Mouse (Mus musculus) hindbrain, postnatal 0 days (tissue): Measurements from ENCODE around the gene Olfr282. TPM values are rescaled to one million over a fixed set of nuclear protein-coding genes. Genes with fewer than 3 reads are reported as not detected.
"Not testable (repeated sequence)": the region's sequence is repeated elsewhere in the genome, so short reads cannot be mapped to it uniquely, and the experiment has no call there.

Source experiments
- ATAC-seq: fragments of 200-750 bp; cut with Nextera tagmentation; 2 replicates; pipeline ENCODE4 v1.8.0; 2017; ENCODE audit warnings: mild to moderate bottlenecking, moderate TSS enrichment, moderate library complexity
- DNase-seq: peaks from one replicate; pipeline ENCODE4 v3.0.0-alpha.2; 2015; ENCODE audit warnings: low spot score
- H3K27ac ChIP-seq: fragments of 300-500 bp; sonication (generic); 2 replicates; pipeline ENCODE4 v1.5.1; 2014; ENCODE audit warnings: mild to moderate bottlenecking
- H3K27me3 ChIP-seq: fragments of 300-500 bp; sonication (generic); 2 replicates; pipeline ENCODE4 v1.6.1; 2014; ENCODE audit warnings: low read length, mixed read lengths; ENCODE audit not compliant: insufficient read depth
- H3K36me3 ChIP-seq: fragments of 300-500 bp; sonication (generic); 2 replicates; pipeline ENCODE4 v1.6.1; 2014; ENCODE audit warnings: low read length, mixed read lengths; ENCODE audit not compliant: insufficient read depth
- H3K4me1 ChIP-seq: fragments of 300-500 bp; sonication (generic); 2 replicates; pipeline ENCODE4 v1.6.1; 2014; ENCODE audit warnings: antibody characterized with exemption, low read length, mixed read lengths; ENCODE audit not compliant: insufficient read depth
- H3K4me2 ChIP-seq: fragments of 300-500 bp; sonication (generic); 2 replicates; pipeline ENCODE4 v1.6.1; 2014; ENCODE audit warnings: low read depth, mild to moderate bottlenecking, low read length, moderate library complexity, mixed read lengths
- H3K4me3 ChIP-seq: fragments of 300-500 bp; sonication (generic); 2 replicates; pipeline ENCODE4 v1.5.1; 2014; ENCODE audit warnings: low read length
- H3K9ac ChIP-seq: fragments of 300-500 bp; sonication (generic); replicated peaks from 2 replicates; pipeline ENCODE4 v1.6.1; 2014; ENCODE audit warnings: mild to moderate bottlenecking, low read length, moderate library complexity, mixed read lengths
- H3K9me3 ChIP-seq: fragments of 300-500 bp; sonication (generic); 2 replicates; pipeline ENCODE4 v1.6.1; 2016; ENCODE audit warnings: low read length, mixed read lengths
- CTCF ChIP-seq: IDR thresholded peaks from 2 replicates; pipeline ENCODE4 v1.5.1; 2016; ENCODE audit warnings: antibody characterized with exemption, control low read depth, low read depth
- WGBS: fragments of 180-500 bp; shearing (Covaris S2); extraction: QIAGEN DNeasy Blood & Tissue Kit; methylation state at CpG from one replicate; pipeline ENCODE4 v1.1.7; 2014; 5-methylcytosine and 5-hydroxymethylcytosine counted together
- polyA plus RNA-seq: library from polyadenylated mRNA; unstranded; fragments of >200 nt; fragmentation: Nextera tagmentation; extraction: Ambion mirVana; gene quantifications from 2 replicates; pipeline ENCODE4 v1.2.1, GENCODE M21; 2015
- total RNA-seq: library from RNA; depleted of rRNA; stranded (reverse); fragments of >200 nt; gene quantifications from 2 replicates; pipeline ENCODE4 v1.2.3, GENCODE M21; 2014; rRNA removed

Olfr282 gene
- total RNA-seq (not detected in 2 replicates), polyA plus RNA-seq (not detected in 2 replicates)

GRCm38 (mm10) chr15:98430925-98431324, at the start of gene Olfr282:
Gene Olfr282 (plus strand): TSS chr15:98431225.
- DNase-seq, H3K9me3 ChIP-seq, H3K27ac ChIP-seq, H3K9ac ChIP-seq, ATAC-seq, H3K4me2 ChIP-seq, H3K4me1 ChIP-seq, H3K4me3 ChIP-seq, H3K27me3 ChIP-seq, H3K36me3 ChIP-seq: not testable (repeated sequence)
- WGBS, result 80% methylated on average over 5 of the region's 5 CpGs

- Histone ChIP-seq H3K27me3 (no peaks in the 10 kb centered on the region), H3K9ac (no peak overlapping the region), H3K36me3 (no peaks in the 10 kb centered on the region), H3K9me3 (no peaks in the 10 kb centered on the region), H3K4me2 (no peak overlapping the region), H3K4me1 (no peaks in the 10 kb centered on the region), H3K4me3 (no peak overlapping the region), H3K27ac (no peak overlapping the region)
- ATAC-seq, result no peak
- no peak for TF ChIP-seq CTCF
- no peak for DNase-seq
- 85% methylated on average over 2 of the region's 2 CpGs for WGBS
Observed at GRCm38 (mm10) chr15:98387621-98388020, 43.4 kb upstream of the Olfr282 start.

DNA sequence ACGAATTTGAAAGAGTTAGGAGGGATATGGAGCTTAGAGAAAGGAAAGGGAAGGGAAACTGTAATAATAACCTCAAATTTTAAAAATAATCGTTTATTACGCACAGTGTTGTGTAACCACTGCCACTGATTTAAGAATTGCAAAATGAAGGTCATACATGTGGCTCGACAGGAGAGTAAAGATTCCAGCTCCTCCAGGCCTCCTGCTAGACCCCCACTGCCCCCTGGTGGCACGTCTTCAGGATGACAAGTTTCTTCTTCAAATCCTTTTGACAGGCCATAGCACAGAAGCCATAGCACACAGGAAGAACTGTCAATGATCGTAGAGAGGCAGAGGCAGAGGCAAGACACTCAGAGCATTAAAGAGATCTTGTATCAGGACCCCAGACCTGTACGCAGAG, 41.2 kb upstream of the Olfr282 start:
- H3K27me3 ChIP-seq, result no peaks in the 10 kb centered on the region
- no peak overlapping the region for H3K27ac ChIP-seq
- H3K4me1 ChIP-seq, result no peaks in the 10 kb centered on the region
- H3K36me3 ChIP-seq, result no peaks in the 10 kb centered on the region
- peak; percentile 96 for TF ChIP-seq CTCF
- H3K4me3 ChIP-seq, result no peak overlapping the region
- H3K9ac ChIP-seq, result no peak overlapping the region
- ATAC-seq (peak; percentile 49; the same call in 1 of the 2 replicates), DNase-seq (peak; percentile 86)
- no peaks in the 10 kb centered on the region for H3K9me3 ChIP-seq
- H3K4me2 ChIP-seq, result no peak overlapping the region
- 30% methylated on average over 7 of the region's 7 CpGs for WGBS

DNA sequence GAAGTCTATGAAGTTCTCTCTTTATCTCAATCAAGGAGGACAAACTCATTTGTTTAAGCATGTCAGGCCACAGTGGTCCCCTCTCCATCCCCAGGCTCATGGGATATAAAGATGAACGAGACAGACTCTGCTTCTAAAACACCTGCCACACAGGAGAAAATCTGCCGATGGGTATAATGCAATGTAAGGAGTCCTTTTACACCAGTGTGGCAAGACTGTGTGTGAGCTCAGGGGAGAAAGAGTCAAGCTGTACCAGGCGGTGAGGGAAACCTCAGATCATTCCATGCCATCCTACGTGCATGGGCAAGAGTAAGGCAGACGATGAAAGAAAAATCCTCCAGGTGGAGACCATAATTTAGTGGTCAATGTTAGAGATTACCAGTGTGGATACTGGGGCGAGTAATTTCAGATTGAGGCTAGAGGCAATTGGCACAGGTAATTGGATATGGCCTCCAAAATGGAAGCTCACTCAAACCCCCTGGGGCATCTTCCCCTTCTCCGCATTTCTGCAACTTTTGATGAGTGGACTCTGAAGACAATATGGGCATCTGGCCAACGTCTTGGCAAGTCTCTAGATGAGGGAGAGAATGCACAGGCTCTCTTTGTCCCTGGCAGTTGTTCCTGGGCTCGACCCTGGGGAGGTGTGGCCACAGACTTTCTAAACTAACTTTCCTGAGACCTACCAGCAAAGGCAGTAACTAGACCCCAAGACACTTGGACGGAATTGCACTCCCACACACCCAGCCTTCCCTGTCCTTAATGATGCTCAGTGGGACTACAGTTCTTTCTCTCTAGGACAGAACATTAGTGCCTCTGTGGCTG, 39.7 kb upstream of the Olfr282 start:
- H3K4me3 ChIP-seq, result no peak overlapping the region
- no peak for TF ChIP-seq CTCF
- no peaks in the 10 kb centered on the region for H3K36me3 ChIP-seq

DNA sequence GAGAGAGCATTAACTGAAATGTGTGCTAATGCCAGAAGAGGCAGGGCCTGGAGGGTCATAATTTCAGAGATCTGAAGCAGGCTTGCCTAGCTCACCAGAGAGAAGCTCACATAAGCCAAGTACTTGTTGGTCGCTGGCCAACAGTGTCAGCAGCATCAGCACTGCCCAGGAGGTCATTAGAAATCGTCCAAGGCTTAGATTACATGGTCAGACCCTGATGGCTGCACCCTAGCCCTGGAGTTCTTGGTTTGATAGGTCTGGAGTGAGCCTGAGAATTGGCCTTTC, 39.2 kb upstream of the Olfr282 start:
- ATAC-seq, result no peak
- no peak for DNase-seq
- no peaks in the 10 kb centered on the region for H3K9me3 ChIP-seq

More for the DNA sequence above, 39.7 kb upstream of the Olfr282 start:
- no peak overlapping the region for H3K9ac ChIP-seq
- H3K4me1 ChIP-seq, result no peaks in the 10 kb centered on the region
- no peaks in the 10 kb centered on the region for H3K27me3 ChIP-seq
- H3K9me3 ChIP-seq, result no peaks in the 10 kb centered on the region
- no peak overlapping the region for H3K27ac ChIP-seq
- WGBS, result 69% methylated on average over 10 of the region's 10 CpGs
- DNase-seq (no peak), ATAC-seq (no peak)
- no peak overlapping the region for H3K4me2 ChIP-seq

GRCm38 (mm10) chr15:98397136-98397535, 33.9 kb upstream of the Olfr282 start:
- Histone ChIP-seq H3K4me3 (no peak overlapping the region), H3K4me2 (no peak overlapping the region), H3K9ac (no peak overlapping the region), H3K27ac (no peak overlapping the region), H3K4me1 (no peaks in the 10 kb centered on the region), H3K27me3 (no peaks in the 10 kb centered on the region), H3K36me3 (no peaks in the 10 kb centered on the region), H3K9me3 (no peaks in the 10 kb centered on the region)
- ATAC-seq, result no peak
- TF ChIP-seq CTCF, result no peak
- 83% methylated on average over 1 of the region's 1 CpGs for WGBS
- DNase-seq, result no peak

More for the DNA sequence above, 39.2 kb upstream of the Olfr282 start:
- Histone ChIP-seq H3K36me3 (no peaks in the 10 kb centered on the region), H3K4me2 (no peak overlapping the region), H3K4me3 (no peak overlapping the region), H3K27me3 (no peaks in the 10 kb centered on the region), H3K9ac (no peak overlapping the region), H3K4me1 (no peaks in the 10 kb centered on the region), H3K27ac (no peak overlapping the region)
- 28% methylated on average over 2 of the region's 2 CpGs for WGBS
- TF ChIP-seq CTCF, result no peak

DNA sequence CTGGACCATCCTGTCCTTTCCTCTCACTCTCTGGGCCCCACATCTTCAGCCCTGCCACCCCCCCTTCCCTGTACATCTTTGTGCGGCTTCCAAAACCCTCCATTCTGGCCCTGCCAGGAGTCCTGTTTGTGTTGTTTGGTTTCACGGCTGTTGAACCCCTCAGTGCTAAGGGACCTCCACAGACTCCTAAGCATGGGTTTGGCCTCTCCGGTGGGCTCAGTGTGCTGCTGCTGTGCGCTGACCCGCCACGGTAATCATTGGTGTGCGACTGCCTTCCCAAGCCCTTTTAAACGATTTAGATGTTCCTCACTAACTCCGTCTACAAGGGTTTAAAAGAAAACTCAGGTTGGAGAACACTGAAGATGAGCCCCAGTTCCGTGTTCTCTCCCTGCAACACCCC, 28.7 kb upstream of the Olfr282 start:
- ATAC-seq (no peak), DNase-seq (no peak)
- TF ChIP-seq CTCF, result no peak
- H3K4me1 ChIP-seq, result no peaks in the 10 kb centered on the region
- no peak overlapping the region for H3K9ac ChIP-seq
- no peak overlapping the region for H3K4me3 ChIP-seq
- H3K36me3 ChIP-seq, result no peaks in the 10 kb centered on the region
- H3K4me2 ChIP-seq, result no peak overlapping the region
- no peak overlapping the region for H3K27ac ChIP-seq
- 79% methylated on average over 10 of the region's 10 CpGs for whole genome bisulfite sequencing
- H3K27me3 ChIP-seq, result no peaks in the 10 kb centered on the region
- H3K9me3 ChIP-seq, result no peaks in the 10 kb centered on the region
